Mouse (Mus musculus) E14TG2a.4 (cell line): ENCODE measurements at regions not wholly inside any gene's neighbourhood (a gene's known extent, or its start where the extent isn't known, plus 50 kb on each side); places are given as distances from the start of the nearest gene placed in this dataset.

Source experiments
- CTCF ChIP-seq: conservative IDR thresholded peaks from 2 replicates; pipeline ENCODE4 v1.5.1; 2014; ENCODE audit warnings: low read length
- POU5F1 ChIP-seq: IDR thresholded peaks from 2 replicates; pipeline ENCODE4 v1.6.1; 2014; ENCODE audit warnings: low read length, borderline replicate concordance

DNA sequence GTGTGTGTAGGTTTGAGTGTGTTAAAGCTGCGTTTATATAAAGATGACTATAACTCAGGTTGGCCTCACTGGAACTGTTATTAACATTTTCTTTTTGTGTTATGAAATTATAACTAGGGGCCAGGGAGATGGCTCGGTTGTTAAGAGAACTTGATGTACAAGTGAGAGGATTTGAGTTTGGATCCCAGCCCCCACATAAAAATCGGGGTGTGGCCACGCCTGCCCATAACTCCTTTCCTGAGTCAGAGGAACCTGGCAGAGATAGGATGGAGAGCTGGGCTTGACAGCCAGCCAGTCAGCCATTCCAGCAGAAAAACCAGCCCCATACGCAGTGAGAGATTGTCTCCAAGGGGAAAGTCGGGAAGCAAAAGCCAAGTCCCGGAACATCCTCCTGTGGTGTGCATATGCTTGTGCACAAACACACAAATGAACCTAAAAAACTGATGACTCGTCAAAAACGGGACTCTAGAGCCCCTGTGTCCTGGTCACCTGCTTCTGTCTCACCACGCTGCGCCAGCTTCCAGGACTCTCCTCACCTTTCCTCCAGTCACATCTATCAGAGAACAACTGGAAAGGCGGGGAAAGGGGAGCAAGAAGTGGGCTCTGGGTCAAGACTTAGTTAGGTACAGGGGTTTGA lies 97.8 kb downstream of the Amer3 start:
- TF ChIP-seq CTCF (no peak), POU5F1 (no peak)
